13 mouse cellular contexts compared by ENCODE assay signal in genomic region chr17:73540409-73541232, GRCm38 (mm10).
DNase-seq lines count a peak whose midpoint lies in the region; ATAC-seq lines count a peak whose summit lies in the region.
"Had no signal": no experiment of that assay in that cellular context is flagged by ENCODE, and none has a peak within 500 bp of the region (broad histone marks: within the 10 kb centered on the region; RNA-seq: fewer than 3 reads in every experiment).

No protein-coding gene starts in this region.

- 0 out of 2 replicates have a peak overlapping the region, but pooled peaks have one; percentile 1 for H3K4me2 ChIP-seq in forebrain, embryonic 15.5 days (replicated peaks)
- H3K4me2 ChIP-seq: heart, embryonic 15.5 days had no signal

- no peaks in the 10 kb centered on the region for H3K36me3 ChIP-seq in forebrain, embryonic 15.5 days
- H3K36me3 ChIP-seq: heart, embryonic 15.5 days had no signal

- peaks cover 16% of the 10 kb centered on the region for H3K4me1 ChIP-seq in forebrain, embryonic 15.5 days
- H3K4me1 ChIP-seq: heart, embryonic 15.5 days had no signal

- ATAC-seq in forebrain, embryonic 15.5 days (replicated peaks): peak; percentile 74
- peak; percentile 77 for ATAC-seq in inflammation-experienced regulatory T-cells, adult 6 months
- peak; percentile 55; the same call in 1 of the 2 replicates for ATAC-seq in neutrophil, adult 5-6 weeks (ENCODE audit: extremely low read depth, insufficient number of reproducible peaks, low FRiP score, poor library complexity, severe bottlenecking)

- 6% methylated on average over 14 of the region's 14 CpGs for WGBS in forebrain, embryonic 15.5 days

- no peaks in the 10 kb centered on the region for H3K9me3 ChIP-seq in forebrain, embryonic 15.5 days
- H3K9me3 ChIP-seq: heart, embryonic 15.5 days had no signal

- DNase-seq in embryo, embryonic 10.5 days (ENCODE audit: low spot score): peak; percentile 17
- no peak for DNase-seq in embryo, embryonic 9.5 days (ENCODE audit: extremely low spot score)
- DNase-seq in cerebellum, postnatal 4 days (ENCODE audit: low spot score in 2 of 2): no peak
- no peak for DNase-seq in urinary bladder, adult 18-20 months (ENCODE audit: low spot score in 2 of 2)
- no peak for DNase-seq in urinary bladder, postnatal 36 days (ENCODE audit: low spot score in 2 of 2)
- DNase-seq: adrenal gland, postnatal 14 days; cerebellum, adult 9-11 months; lung, postnatal 36 days had no signal

- H3K4me3 ChIP-seq in forebrain, embryonic 15.5 days: no peak overlapping the region
- H3K4me3 ChIP-seq: heart, embryonic 15.5 days had no signal

- no peaks in the 10 kb centered on the region for H3K27me3 ChIP-seq in forebrain, embryonic 15.5 days
- H3K27me3 ChIP-seq: heart, embryonic 15.5 days had no signal

- H3K27ac ChIP-seq in forebrain, embryonic 15.5 days (replicated peaks): peak overlapping the region; percentile 64
- H3K27ac ChIP-seq: heart, embryonic 15.5 days; kidney, postnatal 0 days had no signal

- no peak overlapping the region for H3K9ac ChIP-seq in forebrain, embryonic 15.5 days (replicated peaks)
- H3K9ac ChIP-seq: heart, embryonic 15.5 days had no signal
